10 mouse cellular contexts compared by ENCODE assay signal in the genomic region with DNA sequence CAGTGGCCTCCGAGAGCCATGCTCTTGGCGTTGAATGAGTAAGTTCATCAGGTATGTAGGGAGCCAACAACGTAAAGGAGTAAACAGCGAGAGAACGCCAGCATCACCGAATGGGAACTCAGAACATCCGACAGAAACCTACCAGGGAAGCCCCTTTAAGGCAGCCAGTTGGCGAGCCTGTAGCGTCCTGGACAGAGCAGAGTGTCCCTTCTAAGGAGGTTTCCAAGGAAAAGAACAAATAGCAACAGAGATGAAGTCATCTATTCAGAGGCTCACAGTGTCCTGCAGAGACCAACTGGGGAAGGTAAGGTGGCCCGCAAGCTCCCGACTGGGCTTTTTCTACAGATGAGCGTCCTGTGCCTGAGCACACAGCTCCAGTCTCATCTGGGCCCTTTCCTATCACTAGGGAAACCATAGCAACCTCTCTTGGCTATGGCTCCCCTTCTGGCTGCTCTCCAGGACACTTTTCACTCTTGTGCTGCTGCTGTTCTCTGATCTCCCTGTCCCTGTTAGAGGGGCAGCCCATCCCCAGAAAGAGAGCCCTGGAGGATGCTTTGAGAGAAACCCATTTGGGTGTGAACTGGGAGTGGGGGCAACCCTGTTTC. TPM values are rescaled to one million over a fixed set of nuclear protein-coding genes. Genes with fewer than 3 reads are reported as not detected.
A peak's percentile ranks its signal among the peaks of the same experiment; 100 is the strongest.
DNase-seq lines count a peak whose midpoint lies in the region.
"Had no signal": no experiment of that assay in that cellular context is flagged by ENCODE, and none has a peak within 500 bp of the region (broad histone marks: within the 10 kb centered on the region; RNA-seq: fewer than 3 reads in every experiment).

No protein-coding gene starts in this region.

- DNase-seq in adrenal gland, postnatal 10 days = peak; percentile 20
- no peak for DNase-seq in adrenal gland, postnatal 4 days (ENCODE audit: low spot score in 2 of 2)
- peak; percentile 40 for DNase-seq in layer of hippocampus, adult 11-12 months (ENCODE audit: low spot score)
- no peak for DNase-seq in layer of hippocampus, adult 9-10 months (ENCODE audit: low spot score)
- DNase-seq in brain, embryonic 18.5 days (ENCODE audit: low read depth, low spot score) = peak; percentile 16
- DNase-seq in layer of hippocampus, adult 9-11 months = peak; percentile 26
- no peak for DNase-seq in urinary bladder, adult 18-20 months (ENCODE audit: low spot score in 2 of 2)
- no peak for DNase-seq in T-cell, adult 2 months (ENCODE audit: low spot score)
- DNase-seq: adrenal gland, postnatal 25 days; kidney, postnatal 14 days had no signal

RNA-seq across cellular contexts. Expression of gene Slc30a6, which starts 29.1 kb away (rescaled TPM):
- 10 to 100 TPM; 19.5 TPM for total RNA-seq in adrenal gland, postnatal 10 days (2021)
- total RNA-seq in adrenal gland, postnatal 4 days (2021) = 10 to 100 TPM; 23.2 to 25.9 TPM

RNA-seq across cellular contexts. Expression of gene Nlrc4, which starts 34.4 kb away (rescaled TPM):
- total RNA-seq in adrenal gland, postnatal 10 days (2021) = under 1 TPM; 0.39 to 0.42 TPM
- total RNA-seq in adrenal gland, postnatal 4 days (2021) = under 1 TPM; 0.68 to 0.70 TPM

Comparison
In these comparisons a context has a peak if more than half of its experiments do, and no peak if none do; other contexts are left out.
1. DNase-seq: peak in adrenal gland, postnatal 10 days (single experiment), layer of hippocampus, adult 11-12 months (single experiment), brain, embryonic 18.5 days (single experiment) and layer of hippocampus, adult 9-11 months (single experiment); none in adrenal gland, postnatal 4 days (0 of 2), layer of hippocampus, adult 9-10 months (single experiment), urinary bladder, adult 18-20 months (0 of 2) and T-cell, adult 2 months (single experiment).